Mouse (Mus musculus): ENCODE data around the gene Ttll5. TPM values are rescaled to one million over a fixed set of nuclear protein-coding genes. Genes with fewer than 3 reads are reported as not detected.
A peak's percentile ranks its signal among the peaks of the same experiment; 100 is the strongest.

Ttll5 gene
- total and polyA plus RNA-seq, 3 experiments = 17.9 to 59.1 (median 40.6) TPM

DNA sequence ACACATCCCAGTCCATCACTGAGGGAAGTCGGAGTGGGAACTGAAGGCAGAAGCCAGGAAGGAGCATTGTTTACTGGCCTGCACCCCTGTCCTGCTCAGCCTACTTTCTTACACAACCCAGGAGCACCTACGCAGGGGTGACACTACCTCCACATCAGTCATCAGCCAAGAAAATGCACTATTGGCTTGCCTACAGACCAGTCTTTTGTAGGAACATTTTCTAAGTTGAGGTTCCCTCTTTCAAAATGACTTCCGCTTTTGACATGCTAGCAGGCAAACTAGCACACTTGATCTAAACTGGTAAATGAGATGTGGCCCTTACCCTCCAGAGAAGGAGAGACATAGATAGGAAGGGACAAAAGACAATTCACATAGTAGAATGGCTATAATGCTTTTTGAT is 60.6 kb downstream of the Ttll5 start:
- no peak for TF ChIP-seq CTCF (IDR thresholded peaks at IDR 0.05; ENCODE audit: low read depth, low read length)
- no peak for TF ChIP-seq TAL1 (conservative IDR thresholded peaks at IDR 0.05; ENCODE audit: low read depth, low read length)
- no peak for TF ChIP-seq POLR2AphosphoS5 (IDR thresholded peaks at IDR 0.05; ENCODE audit: insufficient replicate concordance, low read depth, low read length)
- no peak for TF ChIP-seq GATA1 (IDR thresholded peaks at IDR 0.05; ENCODE audit: borderline replicate concordance, low read length)
- TF ChIP-seq GATA2 (IDR thresholded peaks at IDR 0.05; ENCODE audit: borderline replicate concordance, low read depth, low read length) = no peak
- no peaks in the 10 kb centered on the region for H3K4me1 ChIP-seq (ENCODE audit: insufficient read depth, low read depth, low read length)
- H3K27me3 ChIP-seq (ENCODE audit: insufficient read depth, low read length) = no peaks in the 10 kb centered on the region
- H3K4me3 ChIP-seq (ENCODE audit: low read depth, low read length) = no peak overlapping the region
- DNase-seq (ENCODE audit: low spot score) = no peak
- no peaks in the 10 kb centered on the region for H3K9me3 ChIP-seq (replicated peaks)
- ATAC-seq (ENCODE audit: extremely low read depth, insufficient number of reproducible peaks, low FRiP score, poor library complexity, severe bottlenecking) = no peak
- H3K36me3 ChIP-seq (replicated peaks) = peaks cover 68% of the 10 kb centered on the region

DNA sequence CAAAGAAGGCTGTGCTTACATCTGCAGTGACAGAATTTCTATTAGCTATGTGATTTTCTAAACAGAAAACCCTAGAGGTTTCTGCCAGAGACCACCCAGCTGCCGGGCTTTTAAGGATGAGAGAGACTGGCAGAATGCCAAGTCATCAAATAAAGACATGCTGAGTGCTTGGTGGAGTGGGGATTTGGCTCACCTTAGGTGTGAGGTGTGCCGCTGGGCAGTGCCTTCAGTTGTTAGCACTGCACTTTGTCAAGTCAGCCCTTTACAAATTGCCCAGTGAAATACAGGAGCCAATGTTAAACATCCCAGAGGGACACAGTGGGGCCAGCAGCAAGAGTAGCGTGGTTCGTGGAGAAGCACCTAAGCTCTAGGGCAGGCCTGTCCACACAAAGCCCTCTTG is 65.6 kb downstream of the Ttll5 start:
- no peaks in the 10 kb centered on the region for H3K9me3 ChIP-seq (replicated peaks)
- no peak overlapping the region for H3K4me3 ChIP-seq (ENCODE audit: low read depth, low read length)
- H3K27me3 ChIP-seq (ENCODE audit: insufficient read depth, low read length) = no peaks in the 10 kb centered on the region
- no peak for DNase-seq (ENCODE audit: low spot score)
- peaks cover 79% of the 10 kb centered on the region for H3K36me3 ChIP-seq (replicated peaks)
- no peak for TF ChIP-seq CTCF (IDR thresholded peaks at IDR 0.05; ENCODE audit: low read depth, low read length)
- no peak for ATAC-seq (ENCODE audit: extremely low read depth, insufficient number of reproducible peaks, low FRiP score, poor library complexity, severe bottlenecking)
- H3K4me1 ChIP-seq (ENCODE audit: insufficient read depth, low read depth, low read length) = no peaks in the 10 kb centered on the region

DNA sequence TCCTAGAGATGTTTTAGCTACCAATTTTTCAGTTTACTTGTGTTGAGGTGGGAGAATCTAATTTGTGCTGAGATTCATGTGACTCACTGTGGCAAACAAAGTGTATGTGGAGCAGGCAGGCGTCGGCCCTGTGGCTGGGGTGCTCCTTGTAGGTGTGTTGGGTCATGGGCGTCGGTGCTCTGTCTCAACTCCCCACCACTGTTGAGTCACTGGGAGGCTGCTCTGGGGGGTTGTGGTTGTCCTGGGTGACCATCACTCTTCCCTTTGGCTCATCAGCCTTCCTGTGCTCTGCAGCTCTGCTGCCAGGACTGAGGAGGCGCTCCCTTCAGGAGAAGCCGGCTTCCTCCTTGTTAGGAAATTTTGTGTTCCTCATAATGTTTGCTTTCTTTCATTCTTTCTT is 79.5 kb downstream of the Ttll5 start:
- ATAC-seq (ENCODE audit: extremely low read depth, insufficient number of reproducible peaks, low FRiP score, poor library complexity, severe bottlenecking) (no peak), DNase-seq (ENCODE audit: low spot score) (peak; percentile 9)
- Histone ChIP-seq H3K36me3 (replicated peaks) (peaks cover 54% of the 10 kb centered on the region), H3K9me3 (replicated peaks) (no peaks in the 10 kb centered on the region), H3K4me3 (ENCODE audit: low read depth, low read length) (peak overlapping the region; percentile 27; the same call in 1 of the 2 replicates), H3K27me3 (ENCODE audit: insufficient read depth, low read length) (no peaks in the 10 kb centered on the region), H3K4me1 (ENCODE audit: insufficient read depth, low read depth, low read length) (peaks cover 20% of the 10 kb centered on the region)
- no peak for TF ChIP-seq TAL1 (conservative IDR thresholded peaks at IDR 0.05; ENCODE audit: low read depth, low read length)
- no peak for TF ChIP-seq GATA1 (IDR thresholded peaks at IDR 0.05; ENCODE audit: borderline replicate concordance, low read length)
- TF ChIP-seq POLR2AphosphoS5 (IDR thresholded peaks at IDR 0.05; ENCODE audit: insufficient replicate concordance, low read depth, low read length) = no peak
- TF ChIP-seq CTCF (IDR thresholded peaks at IDR 0.05; ENCODE audit: low read depth, low read length) = no peak
- no peak for TF ChIP-seq GATA2 (IDR thresholded peaks at IDR 0.05; ENCODE audit: borderline replicate concordance, low read depth, low read length)

DNA sequence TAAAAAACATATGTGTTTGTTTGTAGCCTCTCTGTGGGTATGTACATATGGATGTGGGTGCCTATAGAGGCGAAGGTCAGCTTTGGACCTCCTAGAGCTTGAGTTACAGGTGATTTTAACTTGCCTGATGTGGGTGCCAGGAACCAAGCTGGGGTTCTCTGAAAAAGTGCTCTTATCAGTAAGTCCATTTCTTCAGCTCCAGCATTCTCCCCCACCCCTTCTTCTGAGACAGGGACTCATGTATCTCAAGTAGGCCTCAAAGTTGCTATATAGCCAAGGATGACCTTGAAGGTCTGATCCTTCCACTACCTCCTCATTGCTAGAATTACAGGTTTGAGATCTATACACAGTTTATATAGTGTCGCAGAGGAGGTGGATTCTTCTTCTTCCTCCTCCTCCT is 81.2 kb downstream of the Ttll5 start:
- Histone ChIP-seq H3K4me3 (ENCODE audit: low read depth, low read length) (no peak overlapping the region), H3K27me3 (ENCODE audit: insufficient read depth, low read length) (no peaks in the 10 kb centered on the region), H3K36me3 (replicated peaks) (peaks cover 50% of the 10 kb centered on the region), H3K4me1 (ENCODE audit: insufficient read depth, low read depth, low read length) (peaks cover 20% of the 10 kb centered on the region), H3K9me3 (replicated peaks) (no peaks in the 10 kb centered on the region)
- DNase-seq (ENCODE audit: low spot score) (no peak), ATAC-seq (ENCODE audit: extremely low read depth, insufficient number of reproducible peaks, low FRiP score, poor library complexity, severe bottlenecking) (no peak)
- no peak for TF ChIP-seq CTCF (IDR thresholded peaks at IDR 0.05; ENCODE audit: low read depth, low read length)
- TF ChIP-seq TAL1 (conservative IDR thresholded peaks at IDR 0.05; ENCODE audit: low read depth, low read length) = no peak
- no peak for TF ChIP-seq POLR2AphosphoS5 (IDR thresholded peaks at IDR 0.05; ENCODE audit: insufficient replicate concordance, low read depth, low read length)
- no peak for TF ChIP-seq GATA2 (IDR thresholded peaks at IDR 0.05; ENCODE audit: borderline replicate concordance, low read depth, low read length)
- TF ChIP-seq GATA1 (IDR thresholded peaks at IDR 0.05; ENCODE audit: borderline replicate concordance, low read length) = no peak

DNA sequence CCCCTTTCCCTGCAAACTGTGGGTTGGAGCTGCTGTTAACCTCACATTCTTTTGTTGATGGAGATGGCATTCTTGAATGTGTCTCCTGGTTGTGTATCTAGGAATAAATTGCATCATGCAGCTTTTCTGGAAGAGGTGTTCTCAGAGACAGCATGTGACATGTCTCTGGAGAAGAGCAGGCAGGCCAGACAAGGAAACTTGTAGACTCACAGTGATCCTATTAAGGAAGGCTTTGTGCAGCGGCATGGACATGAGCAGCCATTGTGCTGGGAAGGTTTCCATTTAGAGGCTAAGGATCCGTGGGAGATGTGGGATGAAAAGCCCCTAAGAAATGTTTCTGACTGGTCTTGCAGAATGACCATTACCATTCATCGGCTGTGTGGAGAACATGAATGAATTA is 83.4 kb downstream of the Ttll5 start:
- H3K9me3 ChIP-seq (replicated peaks) = no peaks in the 10 kb centered on the region
- no peaks in the 10 kb centered on the region for H3K27me3 ChIP-seq (ENCODE audit: insufficient read depth, low read length)
- H3K4me3 ChIP-seq (ENCODE audit: low read depth, low read length) = no peak overlapping the region
- H3K36me3 ChIP-seq (replicated peaks) = peaks cover 62% of the 10 kb centered on the region
- no peak for DNase-seq (ENCODE audit: low spot score)
- no peak for TF ChIP-seq GATA1 (IDR thresholded peaks at IDR 0.05; ENCODE audit: borderline replicate concordance, low read length)
- TF ChIP-seq POLR2AphosphoS5 (IDR thresholded peaks at IDR 0.05; ENCODE audit: insufficient replicate concordance, low read depth, low read length) = no peak
- no peak for TF ChIP-seq CTCF (IDR thresholded peaks at IDR 0.05; ENCODE audit: low read depth, low read length)
- TF ChIP-seq GATA2 (IDR thresholded peaks at IDR 0.05; ENCODE audit: borderline replicate concordance, low read depth, low read length) = no peak
- no peak for TF ChIP-seq TAL1 (conservative IDR thresholded peaks at IDR 0.05; ENCODE audit: low read depth, low read length)
- H3K4me1 ChIP-seq (ENCODE audit: insufficient read depth, low read depth, low read length) = peaks cover 20% of the 10 kb centered on the region
- ATAC-seq (ENCODE audit: extremely low read depth, insufficient number of reproducible peaks, low FRiP score, poor library complexity, severe bottlenecking) = no peak

DNA sequence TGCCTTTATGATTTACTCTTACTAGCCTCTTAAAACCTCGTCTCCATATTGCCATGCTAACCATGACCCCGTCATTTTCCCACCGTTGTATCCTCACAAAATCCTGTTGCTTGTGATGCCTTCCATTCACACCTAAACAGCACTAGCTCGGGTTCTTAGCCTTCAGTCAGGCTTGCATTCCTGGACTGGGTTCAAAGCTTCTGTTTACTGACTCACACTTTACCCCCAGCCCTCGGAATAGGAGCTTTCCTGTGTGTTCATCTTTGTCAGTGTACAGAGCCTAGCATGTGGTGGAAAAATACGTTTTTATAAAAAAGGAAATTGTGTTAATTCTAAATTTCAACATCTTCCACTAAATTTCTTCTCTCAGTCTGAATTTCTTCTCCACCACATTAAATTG is 86.4 kb downstream of the Ttll5 start:
- Histone ChIP-seq H3K36me3 (replicated peaks) (peaks cover 62% of the 10 kb centered on the region), H3K4me3 (ENCODE audit: low read depth, low read length) (no peak overlapping the region), H3K9me3 (replicated peaks) (no peaks in the 10 kb centered on the region), H3K27me3 (ENCODE audit: insufficient read depth, low read length) (no peaks in the 10 kb centered on the region), H3K4me1 (ENCODE audit: insufficient read depth, low read depth, low read length) (peaks cover under 1% of the 10 kb centered on the region; the same call in 1 of the 2 replicates)
- no peak for TF ChIP-seq TAL1 (conservative IDR thresholded peaks at IDR 0.05; ENCODE audit: low read depth, low read length)
- TF ChIP-seq CTCF (IDR thresholded peaks at IDR 0.05; ENCODE audit: low read depth, low read length) = no peak
- no peak for TF ChIP-seq GATA2 (IDR thresholded peaks at IDR 0.05; ENCODE audit: borderline replicate concordance, low read depth, low read length)
- no peak for TF ChIP-seq POLR2AphosphoS5 (IDR thresholded peaks at IDR 0.05; ENCODE audit: insufficient replicate concordance, low read depth, low read length)
- TF ChIP-seq GATA1 (IDR thresholded peaks at IDR 0.05; ENCODE audit: borderline replicate concordance, low read length) = no peak
- ATAC-seq (ENCODE audit: extremely low read depth, insufficient number of reproducible peaks, low FRiP score, poor library complexity, severe bottlenecking) = no peak
- DNase-seq (ENCODE audit: low spot score) = no peak
